Mouse (Mus musculus) layer of hippocampus, adult 2 months (tissue): ENCODE data around the gene Azin2. TPM values are rescaled to one million over a fixed set of nuclear protein-coding genes. Genes with fewer than 3 reads are reported as not detected.
A peak's percentile ranks its signal among the peaks of the same experiment; 100 is the strongest.

Experiments
- DNase-seq, 2 experiments: peaks; one replicate each; pipeline ENCODE4 v3.0.0; 2022; ENCODE audit warnings: low spot score in 2 of 2
- H3K27ac ChIP-seq: fragments of 200-600 bp; 2 replicates; pipeline ENCODE4 v1.8.1; 2022
- H3K4me3 ChIP-seq: fragments of 200-600 bp; 2 replicates; pipeline ENCODE4 v1.8.1; 2022; ENCODE audit warnings: mild to moderate bottlenecking
- CTCF ChIP-seq: fragments of 200-600 bp; conservative IDR thresholded peaks from 2 replicates; pipeline ENCODE4 v1.8.1; 2022; ENCODE audit warnings: antibody characterized with exemption, mild to moderate bottlenecking, moderate library complexity
- long read RNA-seq, 2 experiments: library from polyadenylated mRNA; stranded (forward); transcript quantifications; one replicate each; pipeline ENCODE4 v2.0.0; 2021; ENCODE audit warnings: borderline mapping rate in 2 of 2
- total RNA-seq, 2 experiments: library from RNA; stranded (reverse); gene quantifications; 2 replicates each; pipeline ENCODE4 v1.2.3; 2021

Gene Azin2
- total RNA-seq = 10 to 100 TPM; 35.2 to 39.9 TPM
- long read RNA-seq, experiment 1, transcript Azin2-201 (11 exons, 2,063 nt) = major isoform, 13 of 36 reads
- long read RNA-seq, experiment 1, partial matches to known transcripts = 13 of 36 reads
- long read RNA-seq, experiment 1, other reads (novel, unspliced or antisense) = 10 of 36 reads
- long read RNA-seq, experiment 2, transcript Azin2-201 (11 exons, 2,063 nt) = major isoform, 19 of 49 reads
- long read RNA-seq, experiment 2, partial matches to known transcripts = 9 of 49 reads
- long read RNA-seq, experiment 2, other reads (novel, unspliced or antisense) = 20 of 49 reads

DNA sequence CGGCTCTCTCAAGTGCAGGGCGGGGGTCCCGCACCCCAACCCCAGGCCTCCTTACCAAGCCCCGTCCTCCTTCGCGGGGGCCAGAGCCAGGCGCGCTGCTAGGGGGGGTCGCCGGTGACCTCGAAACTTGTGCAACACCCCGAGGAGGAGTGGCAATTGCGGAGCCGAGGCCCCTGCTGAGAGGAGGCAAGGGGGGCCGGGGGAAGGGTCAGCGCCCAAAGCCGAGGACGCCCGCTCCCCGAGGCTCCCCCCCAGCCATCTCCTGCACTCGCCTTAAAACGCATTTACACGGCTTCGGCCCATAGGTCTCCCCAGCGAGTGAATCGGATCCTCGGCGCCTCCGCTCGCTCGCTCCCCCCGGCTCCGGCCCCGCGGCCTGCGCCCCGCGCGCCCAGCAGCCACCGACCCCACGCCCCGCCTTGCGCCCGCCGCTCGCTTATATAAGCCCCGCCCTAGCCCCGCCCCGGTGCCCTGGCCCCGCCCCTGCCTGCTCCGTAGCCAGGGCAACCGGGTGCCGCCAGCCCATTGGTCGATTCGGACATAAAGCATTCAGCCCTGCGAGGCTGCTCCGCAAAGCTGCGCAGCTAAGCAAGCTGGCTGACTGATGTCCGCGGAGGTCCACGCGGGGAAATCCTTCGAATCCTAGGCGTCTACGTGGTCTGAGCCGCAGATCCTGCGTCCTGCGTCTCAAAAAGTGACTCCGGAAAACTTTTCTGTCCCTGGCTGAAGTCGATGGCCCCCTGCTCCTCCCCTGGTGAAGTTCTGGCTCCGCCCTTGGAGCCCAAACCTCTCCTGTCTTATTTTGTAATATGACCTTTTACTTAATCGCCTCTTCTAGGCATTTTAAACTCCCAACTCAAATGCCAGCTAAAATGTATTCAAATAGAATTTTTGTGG, at the start of gene Azin2:
Gene Azin2, minus strand, starts transcription at position 414 of the 897 bp plus-strand sequence.
- no peak for TF ChIP-seq CTCF
- peak within 1 kb of the TSS; percentile 89 for H3K27ac ChIP-seq
- DNase-seq = peak; percentile 90 to 93

DNA sequence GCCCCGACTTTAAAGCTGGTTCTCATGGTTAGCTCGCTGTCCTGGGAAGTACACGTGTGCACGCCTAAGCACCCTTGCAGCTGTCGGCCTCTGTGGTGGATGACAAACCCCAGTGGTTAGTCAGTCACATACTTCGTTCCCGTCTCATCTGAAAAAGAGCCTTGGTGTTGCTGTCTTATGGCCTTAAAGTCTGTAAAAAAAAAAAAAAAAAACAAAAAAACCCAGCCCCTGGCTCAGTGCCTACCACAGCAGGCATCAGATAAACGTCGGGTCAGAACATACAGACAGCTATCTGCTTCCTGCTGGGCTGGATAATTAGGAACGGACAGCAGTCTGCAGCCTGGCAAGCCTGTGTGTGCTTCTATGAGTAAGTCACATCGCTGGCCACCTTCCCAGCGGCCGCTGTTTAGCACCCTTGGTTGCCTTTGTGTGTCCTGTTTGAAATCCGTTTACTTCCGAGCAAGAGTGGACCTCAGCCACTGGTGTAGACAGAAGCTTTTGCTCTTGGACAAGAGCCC, 49.4 kb upstream of the Azin2 start:
- DNase-seq = no peak
- TF ChIP-seq CTCF = no peak
- Histone ChIP-seq H3K27ac (no peak overlapping the region), H3K4me3 (no peak overlapping the region)

More for the DNA sequence above, at the start of gene Azin2:
- peak within 1 kb of the TSS; percentile 93 for H3K4me3 ChIP-seq

DNA sequence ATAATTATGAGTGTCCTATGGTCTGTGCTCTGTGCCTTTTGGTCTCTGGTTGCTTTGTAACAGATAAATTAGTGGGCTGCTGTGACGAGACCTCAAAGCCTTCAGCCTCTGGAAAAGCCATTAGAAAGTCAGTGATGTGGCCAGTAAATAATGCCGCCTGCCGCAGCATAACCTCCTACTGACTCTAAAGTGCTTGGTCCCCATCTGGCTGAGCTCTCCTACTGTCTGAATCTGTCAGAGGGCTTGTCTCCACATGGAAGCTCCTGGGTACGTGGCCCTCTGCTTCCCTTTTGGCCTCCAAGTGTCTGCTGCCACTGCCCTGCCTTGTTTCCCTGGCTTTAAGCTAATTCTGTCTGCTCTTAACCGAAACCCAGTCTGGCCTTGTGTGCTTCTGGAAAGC, 47.3 kb upstream of the Azin2 start:
- Histone ChIP-seq H3K4me3 (no peak overlapping the region), H3K27ac (no peak overlapping the region)
- TF ChIP-seq CTCF = no peak
- DNase-seq = no peak

DNA sequence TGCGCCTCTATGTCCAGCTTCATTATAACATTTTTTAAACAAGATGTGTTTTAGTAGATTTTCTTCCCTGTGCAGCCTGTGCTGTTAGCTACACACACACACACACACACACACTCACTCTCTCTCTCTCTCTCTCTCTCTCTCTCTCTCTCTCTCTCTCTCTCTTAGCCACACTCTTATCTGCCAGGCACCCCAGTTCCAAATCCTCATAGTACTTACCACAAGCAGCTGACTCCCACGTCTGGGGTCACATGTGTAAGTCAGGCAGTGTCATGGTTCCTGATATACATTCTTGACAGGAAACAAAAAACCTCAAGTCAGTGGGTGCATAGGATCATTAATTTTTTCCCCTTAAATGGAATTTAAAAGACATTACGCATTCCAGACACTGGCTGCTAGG, 46.4 kb upstream of the Azin2 start:
- H3K4me3 ChIP-seq = no peak overlapping the region

DNA sequence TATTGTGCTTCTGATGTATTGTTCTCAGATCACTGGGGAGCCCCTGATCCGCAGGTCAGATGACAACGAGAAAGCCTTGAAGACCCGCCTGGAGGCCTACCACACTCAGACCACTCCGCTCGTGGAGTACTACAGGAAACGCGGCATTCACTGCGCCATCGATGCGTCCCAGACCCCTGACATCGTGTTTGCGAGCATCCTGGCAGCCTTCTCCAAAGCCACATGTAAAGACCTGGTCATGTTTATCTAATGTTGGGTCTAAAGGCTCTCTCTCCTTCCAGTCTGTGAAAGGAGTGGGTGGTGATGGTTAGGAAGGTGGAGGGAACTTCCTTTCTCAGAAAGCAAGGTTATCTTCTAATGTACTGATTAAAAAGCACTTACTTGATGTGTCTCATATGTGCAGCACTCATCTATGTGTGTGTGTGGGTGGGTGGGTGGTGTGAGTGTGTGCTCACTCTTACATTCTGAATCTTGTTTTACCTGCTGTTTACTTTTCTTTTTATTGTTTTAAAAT, 45.8 kb upstream of the Azin2 start:
- TF ChIP-seq CTCF = no peak

More for the DNA sequence above, 46.4 kb upstream of the Azin2 start:
- no peak for DNase-seq
- no peak for TF ChIP-seq CTCF
- no peak overlapping the region for H3K27ac ChIP-seq

DNA sequence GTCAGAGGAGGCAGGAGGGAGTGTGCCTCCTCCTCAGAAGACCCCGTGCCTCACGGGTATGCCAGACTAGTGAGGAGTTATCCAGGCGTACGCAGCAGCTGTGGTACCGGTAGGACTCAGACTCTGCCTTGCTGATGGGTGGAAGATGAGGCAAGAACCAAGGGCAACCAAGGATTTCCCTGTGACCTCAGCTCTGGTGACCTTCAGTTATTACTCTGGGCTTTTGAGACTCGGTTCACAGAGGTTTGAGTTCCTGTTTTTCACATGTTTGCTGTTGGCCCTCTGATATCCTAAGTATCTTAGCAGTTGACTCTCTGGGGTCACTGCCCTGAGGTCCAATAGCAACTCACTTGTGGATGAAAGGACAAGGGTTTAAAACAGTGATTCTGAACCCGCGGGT, 41.5 kb upstream of the Azin2 start:
- H3K4me3 ChIP-seq = no peak overlapping the region
- no peak for TF ChIP-seq CTCF
- no peak for DNase-seq
- H3K27ac ChIP-seq = no peak overlapping the region

More for the DNA sequence above, 45.8 kb upstream of the Azin2 start:
- Histone ChIP-seq H3K4me3 (no peak overlapping the region), H3K27ac (no peak overlapping the region)
- DNase-seq = no peak

DNA sequence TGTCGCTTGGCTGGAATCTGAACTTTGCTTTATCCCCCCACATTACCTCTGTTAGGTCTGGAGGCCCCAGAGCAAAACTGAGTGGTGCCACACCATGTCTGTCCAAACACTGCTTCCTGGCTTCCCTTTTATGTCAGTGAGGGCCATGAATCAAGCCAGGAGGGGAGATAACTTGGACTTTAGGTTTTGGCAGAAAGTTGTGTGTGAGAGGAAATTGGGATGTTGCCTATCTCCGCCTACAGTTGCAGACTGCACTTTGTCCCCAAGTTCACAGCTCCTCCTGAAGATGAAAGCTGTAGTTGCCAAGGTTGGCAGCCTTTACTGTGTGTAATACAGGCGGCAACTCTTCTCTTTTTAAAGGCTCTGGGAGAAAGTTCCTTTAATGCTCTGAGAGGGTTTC, 38.5 kb upstream of the Azin2 start:
- Histone ChIP-seq H3K4me3 (no peak overlapping the region), H3K27ac (no peak overlapping the region)
- DNase-seq = no peak
- TF ChIP-seq CTCF = no peak

DNA sequence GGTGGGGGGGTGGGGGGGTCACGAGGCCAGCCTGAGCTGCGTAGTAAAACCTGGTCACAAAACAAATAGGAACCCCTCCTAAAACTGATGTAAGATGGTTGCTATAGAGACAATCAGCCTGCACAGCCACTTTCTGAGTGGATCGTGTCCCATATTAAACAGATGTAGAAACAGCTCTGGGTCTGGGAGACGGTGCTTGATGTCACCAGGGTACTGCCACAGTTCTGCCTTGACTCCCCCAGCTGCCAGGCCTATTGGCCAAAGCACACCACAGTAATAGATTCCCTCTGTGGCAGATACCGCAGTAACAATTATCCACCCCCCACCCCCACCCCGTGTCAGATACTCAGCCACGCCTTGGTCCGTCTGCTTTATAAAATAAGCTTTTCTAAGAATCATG, 36.2 kb upstream of the Azin2 start:
- no peak for DNase-seq
- TF ChIP-seq CTCF = no peak
- Histone ChIP-seq H3K27ac (no peak overlapping the region), H3K4me3 (no peak overlapping the region)

DNA sequence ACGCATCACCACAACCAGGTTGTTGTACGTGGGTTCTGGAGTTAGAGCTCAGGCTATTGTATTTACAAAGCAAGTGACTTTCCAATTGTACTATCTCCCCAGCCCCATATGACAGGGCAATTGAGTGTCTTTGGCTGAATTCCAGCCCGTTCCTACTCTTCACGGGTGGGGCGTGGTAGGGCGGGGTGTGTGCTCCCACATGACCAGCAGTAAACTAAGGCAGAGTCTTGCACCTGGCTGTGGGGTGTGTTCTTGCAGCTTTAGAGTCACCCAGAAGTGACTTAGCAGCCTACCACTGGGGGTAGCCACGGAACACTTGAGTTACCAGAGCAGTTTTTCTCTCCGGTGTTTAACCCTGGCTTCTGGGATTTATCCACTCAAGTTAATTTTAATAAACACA, 35.0 kb upstream of the Azin2 start:
- TF ChIP-seq CTCF = no peak
- no peak overlapping the region for H3K27ac ChIP-seq
- H3K4me3 ChIP-seq = no peak overlapping the region
- no peak for DNase-seq

DNA sequence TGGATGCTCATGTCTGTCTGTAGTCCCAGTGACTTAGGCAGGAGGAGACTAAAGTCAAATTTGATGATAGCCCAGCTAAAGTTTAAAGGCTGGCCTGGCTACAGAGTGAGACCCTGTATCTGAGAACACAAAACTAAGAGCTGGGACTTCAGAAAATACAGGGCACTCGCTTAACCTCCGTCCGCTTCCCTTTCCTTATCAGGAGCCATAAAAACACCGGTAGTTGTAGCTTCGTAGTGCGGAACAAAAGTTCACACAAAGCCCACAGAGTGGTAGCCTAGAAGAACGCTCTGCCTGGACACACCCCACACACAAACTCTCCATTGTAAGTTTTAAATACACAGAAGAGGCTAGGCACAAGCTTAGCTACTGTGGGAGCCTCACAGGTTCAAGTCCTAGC, 33.0 kb upstream of the Azin2 start:
- H3K27ac ChIP-seq = no peak overlapping the region
- TF ChIP-seq CTCF = no peak
- no peak overlapping the region for H3K4me3 ChIP-seq
- DNase-seq = no peak

DNA sequence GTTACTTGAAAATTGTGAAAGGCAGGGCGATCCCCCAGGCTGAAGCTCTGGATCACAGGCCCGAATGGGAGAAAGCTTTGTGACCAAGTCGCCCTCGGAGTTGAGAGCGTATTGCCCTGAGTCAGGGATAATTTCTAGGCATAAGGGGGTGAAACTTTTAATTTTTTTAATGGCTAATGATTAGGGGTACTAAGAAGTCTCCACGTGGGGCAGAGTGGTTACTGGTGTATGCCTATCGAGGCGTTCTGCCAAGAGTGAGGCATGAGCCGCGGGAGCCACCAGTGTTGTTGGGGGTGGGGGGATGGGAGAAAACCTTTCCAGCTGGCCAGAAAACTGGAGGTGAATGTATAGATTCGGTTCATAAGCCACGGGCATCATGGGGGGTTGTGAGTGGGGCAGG, 31.4 kb upstream of the Azin2 start:
- peak in 1 of 2 experiments; percentile 11 for DNase-seq
- H3K27ac ChIP-seq = peak overlapping the region; percentile 78
- TF ChIP-seq CTCF = no peak

DNA sequence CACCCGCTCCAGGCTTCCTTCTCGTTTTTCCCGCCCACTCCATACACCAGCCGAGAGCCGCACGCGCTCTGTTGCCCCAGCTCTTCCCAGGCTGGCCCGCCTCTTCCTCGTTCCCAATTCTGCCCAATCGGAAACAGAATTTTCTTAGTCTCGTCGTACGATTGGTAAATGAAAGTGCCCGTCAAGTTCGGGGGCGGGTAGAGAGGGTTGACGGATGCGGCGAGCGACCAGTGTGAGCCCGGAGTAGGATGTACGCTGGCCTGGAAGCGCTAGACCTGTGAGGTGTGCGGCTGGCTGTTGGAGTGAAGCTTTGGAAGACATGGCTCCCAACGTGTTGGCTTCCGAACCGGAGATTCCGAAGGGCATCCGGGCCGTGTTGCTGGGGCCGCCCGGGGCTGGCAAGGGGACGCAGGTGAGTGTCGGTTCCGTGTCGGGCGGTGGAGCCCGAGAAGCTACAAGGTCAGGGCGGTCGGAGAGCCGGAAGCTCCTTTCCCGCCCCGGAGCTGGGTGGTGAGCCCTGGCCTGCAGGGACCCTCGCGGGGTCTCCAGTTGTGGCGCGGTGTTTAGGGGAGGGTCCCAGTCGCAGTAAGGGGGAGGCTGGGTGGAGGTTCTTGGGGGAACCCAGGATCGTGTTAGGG, 30.9 kb upstream of the Azin2 start:
- peak; percentile 96 to 97 for DNase-seq
- no peak for TF ChIP-seq CTCF
- H3K4me3 ChIP-seq = peak overlapping the region; percentile 66
- H3K27ac ChIP-seq = peak overlapping the region; percentile 78

More for the DNA sequence above, 31.4 kb upstream of the Azin2 start:
- peak overlapping the region; percentile 66 for H3K4me3 ChIP-seq

DNA sequence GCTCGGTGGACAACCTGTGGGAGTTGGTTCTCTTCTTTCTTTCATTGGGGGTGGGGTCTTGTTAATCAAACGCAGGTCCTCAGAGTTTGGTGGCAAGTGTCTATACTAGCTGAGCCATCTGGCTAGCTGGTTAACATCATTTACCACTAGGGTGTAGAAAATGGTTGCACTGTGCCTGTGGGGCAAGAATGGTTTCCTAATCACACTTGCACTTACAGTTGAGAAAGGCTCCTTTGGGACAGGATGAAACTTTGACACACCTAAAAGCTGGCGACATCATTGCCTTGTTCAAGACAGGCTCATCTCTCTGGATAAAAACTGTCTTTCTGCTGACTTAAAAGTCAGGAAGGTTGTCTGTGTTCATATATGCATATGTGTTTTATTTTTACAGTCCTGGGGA, 29.9 kb upstream of the Azin2 start:
- Histone ChIP-seq H3K4me3 (no peak overlapping the region), H3K27ac (no peak overlapping the region)
- TF ChIP-seq CTCF = no peak
- DNase-seq = no peak
